10 mouse cellular contexts compared by ENCODE assay signal in genomic region chr11:54953993-54954446, GRCm38 (mm10). TPM values are rescaled to one million over a fixed set of nuclear protein-coding genes. Genes with fewer than 3 reads are reported as not detected.
DNase-seq lines count a peak whose midpoint lies in the region; ATAC-seq and TF ChIP-seq lines count a peak whose summit lies in the region.
"Had no signal": no experiment of that assay in that cellular context is flagged by ENCODE, and none has a peak within 500 bp of the region (broad histone marks: within the 10 kb centered on the region; RNA-seq: fewer than 3 reads in every experiment).

No protein-coding gene starts in this region.

- 54% methylated on average over 9 of the region's 9 CpGs for WGBS in heart, embryonic 14.5 days
- 20% methylated on average over 9 of the region's 9 CpGs for WGBS in forebrain, embryonic 14.5 days
- WGBS in midbrain, embryonic 15.5 days = 26% methylated on average over 9 of the region's 9 CpGs

- H3K4me1 ChIP-seq in heart, embryonic 14.5 days (ENCODE audit: control insufficient read depth in 2 of 2, insufficient read depth in 2 of 2, low read length in 2 of 2) = peaks cover 26 to 43% of the 10 kb centered on the region in 2 experiments
- H3K4me1 ChIP-seq in ES-E14 (ENCODE audit: control insufficient read depth in 2 of 2, insufficient read depth in 2 of 2, low read length in 2 of 2, poor library complexity in 1 of 2) = peaks cover 13 to 23% of the 10 kb centered on the region in 2 experiments; a peak in 3 of 4 replicates
- peaks cover 3% of the 10 kb centered on the region; the same call in 1 of the 2 replicates for H3K4me1 ChIP-seq in forebrain, embryonic 14.5 days (ENCODE audit: control insufficient read depth, insufficient read depth, low read length)
- H3K4me1 ChIP-seq in midbrain, embryonic 15.5 days = peaks cover 14% of the 10 kb centered on the region

- no peak overlapping the region for H3K4me3 ChIP-seq in heart, embryonic 14.5 days (ENCODE audit: control insufficient read depth in 1 of 2, insufficient read depth in 1 of 2, low read depth in 1 of 2, low read length in 2 of 2)
- peak overlapping the region; percentile 22 to 94 for H3K4me3 ChIP-seq in ES-E14 (ENCODE audit: insufficient read depth in 1 of 2, low read depth in 1 of 2, low read length in 2 of 2, poor library complexity in 1 of 2, severe bottlenecking in 1 of 2)
- no peak overlapping the region for H3K4me3 ChIP-seq in forebrain, embryonic 14.5 days (ENCODE audit: low read depth, low read length)
- no peak overlapping the region for H3K4me3 ChIP-seq in midbrain, embryonic 15.5 days

- H3K4me2 ChIP-seq in heart, embryonic 14.5 days (ENCODE audit: low read length) = peak overlapping the region; percentile 29
- no peak overlapping the region for H3K4me2 ChIP-seq in forebrain, embryonic 14.5 days (ENCODE audit: low read length)
- peak overlapping the region; percentile 10 for H3K4me2 ChIP-seq in midbrain, embryonic 15.5 days

- H3K9me3 ChIP-seq in heart, embryonic 14.5 days (ENCODE audit: control insufficient read depth, low read length) = no peaks in the 10 kb centered on the region
- H3K9me3 ChIP-seq in ES-E14 (ENCODE audit: control insufficient read depth, insufficient read depth, low read depth, low read length) = no peaks in the 10 kb centered on the region
- no peaks in the 10 kb centered on the region for H3K9me3 ChIP-seq in forebrain, embryonic 14.5 days (replicated peaks; ENCODE audit: control insufficient read depth, low read length)
- H3K9me3 ChIP-seq in midbrain, embryonic 15.5 days = no peaks in the 10 kb centered on the region

- peak overlapping the region; percentile 30; the same call in 1 of the 2 replicates for H3K9ac ChIP-seq in heart, embryonic 14.5 days (ENCODE audit: low read length)
- 0 out of 2 replicates have a peak overlapping the region, but pooled peaks have one; percentile 26 for H3K9ac ChIP-seq in ES-E14 (ENCODE audit: insufficient read depth, low read depth, low read length, poor library complexity, severe bottlenecking)
- peak overlapping the region; percentile 33; the same call in 1 of the 2 replicates for H3K9ac ChIP-seq in forebrain, embryonic 14.5 days (ENCODE audit: low read length)
- H3K9ac ChIP-seq in midbrain, embryonic 15.5 days = no peak overlapping the region

- H3K27me3 ChIP-seq in heart, embryonic 14.5 days (ENCODE audit: control insufficient read depth, insufficient read depth, low read length) = no peaks in the 10 kb centered on the region
- no peaks in the 10 kb centered on the region for H3K27me3 ChIP-seq in forebrain, embryonic 14.5 days (replicated peaks; ENCODE audit: control insufficient read depth, insufficient read depth, low read length)
- no peaks in the 10 kb centered on the region for H3K27me3 ChIP-seq in midbrain, embryonic 15.5 days (replicated peaks)
- H3K27me3 ChIP-seq: Patski had no signal

- no peak for DNase-seq in heart, adult 8-10 months (ENCODE audit: low spot score)
- no peak for DNase-seq in ES-E14 (ENCODE audit: low read depth, low spot score)
- no peak for DNase-seq in forebrain, embryonic 14.5 days (ENCODE audit: low spot score)
- no peak for DNase-seq in urinary bladder, postnatal 25 days (ENCODE audit: low spot score)
- no peak for DNase-seq in adrenal gland, adult 18-20 months (ENCODE audit: low spot score in 2 of 2)
- DNase-seq: kidney, adult 11 months had no signal

- in situ Hi-C loops in ES-E14 (cut with MboI; ENCODE audit: low sequenced_read_pairs in 2 of 2, unreplicated experiment in 2 of 2) = no loop called here

- H3K36me3 ChIP-seq in heart, embryonic 14.5 days (ENCODE audit: control insufficient read depth, insufficient read depth, low read length) = 0 out of 2 replicates have a peak, but pooled peaks cover 2% of the 10 kb centered on the region
- H3K36me3 ChIP-seq in ES-E14 (ENCODE audit: control insufficient read depth, insufficient read depth, low read length, poor library complexity, severe bottlenecking) = peaks cover 2% of the 10 kb centered on the region; the same call in 1 of the 2 replicates
- no peaks in the 10 kb centered on the region for H3K36me3 ChIP-seq in forebrain, embryonic 14.5 days (ENCODE audit: control insufficient read depth, insufficient read depth, low read length)
- no peaks in the 10 kb centered on the region for H3K36me3 ChIP-seq in midbrain, embryonic 15.5 days (replicated peaks)

- ATAC-seq in heart, embryonic 14.5 days (ENCODE audit: insufficient number of reproducible peaks, insufficient read depth, low FRiP score, low read depth) = no peak
- no peak for ATAC-seq in forebrain, embryonic 14.5 days
- ATAC-seq in midbrain, embryonic 15.5 days (replicated peaks) = no peak
- ATAC-seq in megakaryocyte-erythroid progenitor cell, adult 5-6 weeks (replicated peaks; ENCODE audit: low FRiP score, low TSS enrichment, poor library complexity, severe bottlenecking) = no peak
- ATAC-seq: Patski had no signal

- no peak overlapping the region for H3K27ac ChIP-seq in heart, embryonic 14.5 days (replicated peaks in 1 of 2; ENCODE audit: control insufficient read depth in 1 of 2, insufficient read depth in 1 of 2, low read depth in 2 of 2, low read length in 2 of 2)
- no peak overlapping the region for H3K27ac ChIP-seq in ES-E14 (ENCODE audit: insufficient read depth, low read depth, low read length, poor library complexity, severe bottlenecking)
- H3K27ac ChIP-seq in forebrain, embryonic 14.5 days (ENCODE audit: low read depth, low read length) = no peak overlapping the region
- no peak overlapping the region for H3K27ac ChIP-seq in midbrain, embryonic 15.5 days

TF ChIP-seq in ES-E14, 5 proteins besides CTCF, POLR2A, EP300 and RAD21:
- TF ChIP-seq HCFC1 (IDR thresholded peaks at IDR 0.05; ENCODE audit: borderline replicate concordance, insufficient read depth, low read length) = no peak
- TF ChIP-seq ZNF384 (IDR thresholded peaks at IDR 0.05; ENCODE audit: low read depth, low read length) = no peak
- no peak for TF ChIP-seq CHD2 (IDR thresholded peaks at IDR 0.05; ENCODE audit: low read depth, low read length)

RNA-seq across cellular contexts. Expression of gene Tnip1, which starts 8.7 kb away (rescaled TPM):
- polyA plus RNA-seq in heart, embryonic 14.5 days (2014; fragmentation: Nextera tagmentation; extraction: Ambion mirVana) = 19.3 and 20.5 TPM in 2 replicates
- 10 to 100 TPM; 30.7 to 41.6 (median 35.2) TPM for total RNA-seq in heart, adult 8-10 months (2022)
- total RNA-seq in ES-E14 (2012; rRNA removed) = 14.3 and 24.9 TPM in 2 replicates
- 8.1 and 9.6 TPM in 2 replicates for polyA plus RNA-seq in forebrain, embryonic 14.5 days (2014; fragmentation: Nextera tagmentation; extraction: Ambion mirVana)
- 15.4 and 16.4 TPM in 2 replicates for polyA plus RNA-seq in midbrain, embryonic 15.5 days (2015; fragmentation: Nextera tagmentation; extraction: Ambion mirVana)
- total RNA-seq in adrenal gland, adult 18-20 months (2021) = 10 to 100 TPM; 63.7 to 85.8 TPM
- total RNA-seq in megakaryocyte-erythroid progenitor cell, adult 5-6 weeks (2014; fragmentation: Nextera tagmentation) = 16.7 and 17.8 TPM in 2 replicates
- 12.5 and 12.8 TPM in 2 replicates for total RNA-seq in megakaryocyte-erythroid progenitor cell, adult 5-6 weeks (2017)

RNA-seq across cellular contexts. Expression of gene Gpx3, which starts 51.8 kb away (rescaled TPM):
- 1,228 and 1,448 TPM in 2 replicates for polyA plus RNA-seq in heart, embryonic 14.5 days (2014; fragmentation: Nextera tagmentation; extraction: Ambion mirVana)
- 100 to 1,000 TPM; 188 to 354 (median 218) TPM for total RNA-seq in heart, adult 8-10 months (2022)
- 11.4 and 13.8 TPM in 2 replicates for total RNA-seq in ES-E14 (2012; rRNA removed)
- polyA plus RNA-seq in forebrain, embryonic 14.5 days (2014; fragmentation: Nextera tagmentation; extraction: Ambion mirVana) = 19.4 and 24.4 TPM in 2 replicates
- 26.5 and 30.0 TPM in 2 replicates for polyA plus RNA-seq in midbrain, embryonic 15.5 days (2015; fragmentation: Nextera tagmentation; extraction: Ambion mirVana)
- 100 to 1,000 TPM; 218 to 375 TPM for total RNA-seq in adrenal gland, adult 18-20 months (2021)
- 3.2 TPM in 1 of 2 replicates, not detected in the other for total RNA-seq in megakaryocyte-erythroid progenitor cell, adult 5-6 weeks (2014; fragmentation: Nextera tagmentation)
- not detected in 2 replicates for total RNA-seq in megakaryocyte-erythroid progenitor cell, adult 5-6 weeks (2017)

Comparison
In these comparisons a context has a peak if more than half of its experiments do, and no peak if none do; other contexts are left out.
1. H3K4me3 ChIP-seq: peak in ES-E14 (2 of 2); none in heart, embryonic 14.5 days (0 of 2), forebrain, embryonic 14.5 days (single experiment) and midbrain, embryonic 15.5 days (single experiment).
2. RNA of gene Gpx3, which starts 51.8 kb away (total RNA-seq): 218 to 375 TPM in adrenal gland, adult 18-20 months and 188 to 354 TPM in heart, adult 8-10 months; 11.4 to 13.8 TPM in ES-E14 and 3.2 TPM in megakaryocyte-erythroid progenitor cell, adult 5-6 weeks; every median in the first group is over 10 times any median in the second.